In genomic region chr11:60726601-60727391, GRCm38 (mm10) we compare ENCODE assay signal across 8 mouse cellular contexts. TPM values are rescaled to one million over a fixed set of nuclear protein-coding genes. Genes with fewer than 3 reads are reported as not detected.
DNase-seq lines count a peak whose midpoint lies in the region; ATAC-seq lines count a peak whose summit lies in the region.

Gene Flii, minus strand, starts transcription at chr11:60727263.

- peak; percentile 80 for DNase-seq in layer of hippocampus, adult 11-12 months (ENCODE audit: low spot score)
- DNase-seq in layer of hippocampus, adult 9-10 months (ENCODE audit: low spot score), result no peak
- peak; percentile 89 for DNase-seq in embryonic facial prominence, embryonic 10.5 days (ENCODE audit: low spot score)
- peak; percentile 74 for DNase-seq in kidney, adult 11 months
- peak; percentile 88 for DNase-seq in midbrain, embryonic 14.5 days
- peak; percentile 72 to 87 for DNase-seq in spleen, adult 18-20 months

- H3K4me1 ChIP-seq in embryonic facial prominence, embryonic 10.5 days, result peaks cover 35% of the 10 kb centered on the region
- peaks cover 23% of the 10 kb centered on the region for H3K4me1 ChIP-seq in limb, embryonic 12.5 days (replicated peaks)
- H3K4me1 ChIP-seq in midbrain, embryonic 14.5 days (ENCODE audit: control insufficient read depth, insufficient read depth, low read length), result peaks cover 21% of the 10 kb centered on the region; the same call in 1 of the 2 replicates

- H3K9ac ChIP-seq in limb, embryonic 12.5 days (replicated peaks), result peak within 1 kb of the TSS; percentile 84
- H3K9ac ChIP-seq in midbrain, embryonic 14.5 days (replicated peaks; ENCODE audit: low read length), result peak within 1 kb of the TSS; percentile 84

- H3K4me3 ChIP-seq in embryonic facial prominence, embryonic 10.5 days, result peak within 1 kb of the TSS; percentile 91
- H3K4me3 ChIP-seq in limb, embryonic 12.5 days (replicated peaks), result peak within 1 kb of the TSS; percentile 87
- H3K4me3 ChIP-seq in midbrain, embryonic 14.5 days (replicated peaks; ENCODE audit: low read depth, low read length), result peak within 1 kb of the TSS; percentile 91

- WGBS in embryonic facial prominence, embryonic 10.5 days, result under 1% methylated on average over 69 of the region's 71 CpGs
- under 1% methylated on average over 61 of the region's 71 CpGs for WGBS in limb, embryonic 12.5 days
- under 1% methylated on average over 71 of the region's 71 CpGs for WGBS in midbrain, embryonic 14.5 days

- peak within 1 kb of the TSS; percentile 75 for H3K4me2 ChIP-seq in limb, embryonic 12.5 days
- H3K4me2 ChIP-seq in midbrain, embryonic 14.5 days (ENCODE audit: low read length), result peak within 1 kb of the TSS; percentile 74

- peak within 1 kb of the TSS; percentile 91 for H3K27ac ChIP-seq in embryonic facial prominence, embryonic 10.5 days (replicated peaks)
- peak within 1 kb of the TSS; percentile 87 for H3K27ac ChIP-seq in limb, embryonic 12.5 days
- peak within 1 kb of the TSS; percentile 79 for H3K27ac ChIP-seq in midbrain, embryonic 14.5 days (replicated peaks; ENCODE audit: low read depth, low read length)

- no peaks in the 10 kb centered on the region for H3K27me3 ChIP-seq in embryonic facial prominence, embryonic 10.5 days (replicated peaks; ENCODE audit: low read depth, poor library complexity, severe bottlenecking)
- H3K27me3 ChIP-seq in limb, embryonic 12.5 days, result no peaks in the 10 kb centered on the region
- no peaks in the 10 kb centered on the region for H3K27me3 ChIP-seq in midbrain, embryonic 14.5 days (ENCODE audit: control insufficient read depth, insufficient read depth, low read length)

- H3K36me3 ChIP-seq in embryonic facial prominence, embryonic 10.5 days (replicated peaks), result peaks cover 55% of the 10 kb centered on the region
- H3K36me3 ChIP-seq in limb, embryonic 12.5 days, result peaks cover 49% of the 10 kb centered on the region
- H3K36me3 ChIP-seq in midbrain, embryonic 14.5 days (ENCODE audit: control insufficient read depth, insufficient read depth, low read length), result peaks cover 44% of the 10 kb centered on the region

- peak; percentile 53 for ATAC-seq in granulocyte monocyte progenitor cell, adult 5-6 weeks (replicated peaks; ENCODE audit: poor library complexity, severe bottlenecking)
- ATAC-seq in limb, embryonic 12.5 days (ENCODE audit: insufficient number of reproducible peaks, insufficient read depth, low FRiP score, low TSS enrichment, low read depth), result peak; percentile 61
- ATAC-seq in midbrain, embryonic 14.5 days (ENCODE audit: low FRiP score, low TSS enrichment), result peak; percentile 75

- no peaks in the 10 kb centered on the region for H3K9me3 ChIP-seq in embryonic facial prominence, embryonic 10.5 days
- H3K9me3 ChIP-seq in limb, embryonic 12.5 days, result no peaks in the 10 kb centered on the region
- no peaks in the 10 kb centered on the region for H3K9me3 ChIP-seq in midbrain, embryonic 14.5 days (ENCODE audit: control insufficient read depth, low read length)

RNA-seq across cellular contexts. Expression of gene Flii, which starts in this region (rescaled TPM):
- 71.9 and 75.5 TPM in 2 replicates for polyA plus RNA-seq in embryonic facial prominence, embryonic 10.5 days (2016; fragmentation: Nextera tagmentation; extraction: Ambion mirVana)
- 50.5 and 55.7 TPM in 2 replicates for total RNA-seq in granulocyte monocyte progenitor cell, adult 5-6 weeks (2014; fragmentation: Nextera tagmentation)
- total RNA-seq in granulocyte monocyte progenitor cell, adult 5-6 weeks (2017), result 135 and 142 TPM in 2 replicates
- 65.4 and 75.0 TPM in 2 replicates for polyA plus RNA-seq in limb, embryonic 12.5 days (2016; fragmentation: Nextera tagmentation; extraction: Ambion mirVana)
- polyA plus RNA-seq in midbrain, embryonic 14.5 days (2014; fragmentation: Nextera tagmentation; extraction: Ambion mirVana), result 51.5 and 63.8 TPM in 2 replicates
